Mouse (Mus musculus) ES-CJ7 (cell line): ENCODE data around the gene Hddc2.
A peak's percentile ranks its signal among the peaks of the same experiment; 100 is the strongest.

Experiments used
- DNase-seq: peaks from one replicate; pipeline ENCODE4 v3.0.0; 2011; ENCODE audit warnings: low read depth, low spot score

The Hddc2 gene

DNA sequence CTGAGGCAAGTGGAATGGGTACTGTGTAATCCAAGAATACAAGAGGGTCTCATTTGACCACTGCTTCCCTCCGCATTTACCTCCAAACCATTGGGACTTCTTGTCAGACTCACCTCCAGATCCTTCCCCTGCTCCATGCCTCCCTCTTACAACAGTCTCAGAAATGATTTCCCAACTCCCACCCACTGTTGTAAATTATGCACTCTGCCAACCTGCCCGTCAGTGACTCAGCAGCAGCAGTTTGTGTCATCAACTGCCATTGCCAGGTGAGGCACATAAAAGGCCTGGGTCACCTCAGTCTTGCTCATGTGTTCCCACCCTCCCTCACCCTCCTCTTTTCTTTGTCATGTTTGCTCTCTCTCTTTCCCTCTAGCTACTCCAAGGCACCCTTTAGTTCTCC lies 41.0 kb downstream of the Hddc2 start:
- no peak for DNase-seq

DNA sequence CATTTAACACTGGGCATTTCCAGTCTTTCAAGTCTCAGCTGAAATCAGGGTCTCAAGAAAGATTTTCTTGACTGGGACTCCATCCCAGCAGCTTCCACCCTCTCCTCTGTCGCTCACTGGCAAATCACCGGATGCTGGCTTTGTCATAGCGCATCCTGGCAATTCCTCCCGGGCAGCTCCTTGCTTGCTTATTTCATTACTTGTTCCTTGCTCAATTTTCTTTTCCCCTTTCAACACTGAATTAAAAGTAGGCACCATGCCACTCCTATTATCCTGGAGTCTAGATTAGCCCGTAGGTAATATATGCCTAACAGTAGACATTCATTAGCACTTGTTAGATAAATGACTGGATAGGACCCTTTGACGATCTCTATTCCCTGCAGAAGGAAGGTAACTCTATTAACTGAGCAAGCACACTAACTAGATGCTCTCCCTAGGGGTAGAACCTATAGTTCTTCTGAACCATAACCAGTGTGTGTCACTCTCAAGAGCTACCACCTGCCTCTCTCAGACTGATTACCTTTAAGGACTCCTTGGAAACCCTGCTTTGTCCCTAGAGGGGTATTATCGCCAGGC lies 41.8 kb downstream of the Hddc2 start:
- no peak for DNase-seq

DNA sequence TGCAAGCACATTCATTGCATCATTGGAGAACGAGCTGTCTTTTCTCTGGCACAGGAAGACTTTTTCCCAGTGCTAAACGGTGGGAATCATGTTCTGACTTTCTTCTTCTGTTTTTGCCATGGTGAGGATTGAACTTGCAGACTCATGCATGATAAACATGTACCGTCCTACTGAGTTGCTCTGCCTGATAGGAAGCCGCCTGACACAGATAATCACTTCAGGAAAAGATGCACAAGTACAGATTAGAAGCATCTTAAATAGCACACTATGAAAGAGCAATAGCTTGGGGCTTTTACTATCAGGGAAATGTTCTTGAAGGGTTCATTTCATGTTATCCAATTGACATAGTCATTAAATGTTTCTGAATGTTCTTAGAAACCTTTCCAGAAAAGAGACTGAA lies 46.6 kb downstream of the Hddc2 start:
- DNase-seq = no peak

DNA sequence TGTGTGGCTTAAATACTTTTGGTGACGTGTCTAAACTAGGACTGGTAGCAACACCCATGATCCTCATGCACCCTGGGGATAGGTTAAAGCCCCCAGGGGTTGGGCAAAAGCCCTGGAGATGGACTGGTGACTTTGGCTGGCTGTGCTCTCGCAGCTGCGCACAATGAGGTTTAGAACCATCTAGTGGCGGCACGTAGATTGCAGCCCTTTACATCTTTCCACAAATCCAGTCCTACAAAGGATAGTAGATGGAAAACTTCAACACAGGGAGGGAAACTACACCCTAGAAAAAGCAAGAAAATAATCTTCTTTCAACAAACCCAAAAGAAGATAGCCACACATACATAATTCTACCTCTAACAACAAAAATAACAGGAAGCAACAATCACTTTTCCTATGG lies 57.0 kb downstream of the Hddc2 start:
- peak; percentile 37 for DNase-seq
